Mouse (Mus musculus) E14TG2a.4 (cell line): Measurements from ENCODE around the gene Tub.

Source experiments
- CTCF ChIP-seq: conservative IDR thresholded peaks from 2 replicates; pipeline ENCODE4 v1.5.1; 2014; ENCODE audit warnings: low read length
- POU5F1 ChIP-seq: IDR thresholded peaks from 2 replicates; pipeline ENCODE4 v1.6.1; 2014; ENCODE audit warnings: low read length, borderline replicate concordance

DNA sequence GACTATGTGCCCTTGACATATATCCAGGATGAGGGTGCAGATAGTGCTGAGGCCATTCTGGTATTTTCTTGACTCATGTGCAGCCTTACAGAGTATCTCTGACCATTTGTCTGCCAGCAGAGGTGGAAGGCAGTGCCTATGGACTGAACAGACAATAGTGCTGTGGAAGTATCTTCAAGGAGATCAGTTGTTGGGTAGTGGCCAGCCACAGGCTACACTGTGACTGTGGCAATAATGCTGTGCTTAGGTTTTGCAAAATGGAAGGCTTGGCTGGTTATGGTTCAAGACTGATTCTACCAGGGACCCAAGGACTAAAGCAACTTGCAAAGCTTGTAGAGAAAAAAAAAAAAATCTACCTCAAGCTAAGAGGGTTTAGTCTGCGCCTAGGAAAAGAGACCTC lies 62.4 kb downstream of the Tub start:
- TF ChIP-seq CTCF (no peak), POU5F1 (no peak)
